Mouse (Mus musculus): ENCODE measurements at regions not wholly inside any gene's neighbourhood (a gene's known extent, or its start where the extent isn't known, plus 50 kb on each side); places are given as distances from the start of the nearest gene placed in this dataset.

GRCm38 (mm10) chr6:16165012-16165411 is 444.6 kb downstream of the Mdfic start:
- Histone ChIP-seq H3K4me1 (replicated peaks) (no peaks in the 10 kb centered on the region), H3K9ac (no peak overlapping the region), H3K27ac (ENCODE audit: poor library complexity, severe bottlenecking) (no peak overlapping the region), H3K36me3 (no peaks in the 10 kb centered on the region), H3K9me3 (replicated peaks) (no peaks in the 10 kb centered on the region), H3K4me3 (no peak overlapping the region), H3K27me3 (replicated peaks) (no peaks in the 10 kb centered on the region), H3K4me2 (no peak overlapping the region)
- WGBS = 81% methylated on average over 2 of the region's 2 CpGs
- no peak for ATAC-seq (ENCODE audit: insufficient number of reproducible peaks, low FRiP score)

GRCm38 (mm10) chr6:16171871-16172270 is 451.4 kb downstream of the Mdfic start:
- Histone ChIP-seq H3K4me1 (replicated peaks) (no peaks in the 10 kb centered on the region), H3K4me2 (no peak overlapping the region), H3K9me3 (replicated peaks) (no peaks in the 10 kb centered on the region), H3K4me3 (no peak overlapping the region), H3K9ac (no peak overlapping the region), H3K27ac (ENCODE audit: poor library complexity, severe bottlenecking) (no peak overlapping the region), H3K36me3 (no peaks in the 10 kb centered on the region), H3K27me3 (replicated peaks) (no peaks in the 10 kb centered on the region)
- 83% methylated on average over 3 of the region's 3 CpGs for WGBS
- no peak for ATAC-seq (ENCODE audit: insufficient number of reproducible peaks, low FRiP score)

DNA sequence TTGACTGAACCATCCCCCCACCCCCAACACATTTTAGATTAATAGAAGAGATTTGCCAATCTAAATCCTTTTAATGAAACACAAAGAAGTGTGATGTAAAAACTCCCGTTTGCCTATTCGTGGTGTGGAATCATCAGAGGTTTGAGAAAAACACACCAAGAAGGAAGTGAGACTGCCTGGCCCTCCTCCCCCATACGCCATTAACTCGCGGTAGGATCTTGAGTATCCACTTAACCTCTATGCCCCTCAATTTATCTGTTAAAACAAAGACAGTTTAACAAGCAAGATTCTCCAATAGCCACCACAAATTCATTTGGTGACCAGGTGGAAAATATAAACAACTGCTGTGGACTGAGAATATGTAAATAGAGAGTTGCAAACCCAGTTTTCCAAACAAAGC is 456.9 kb downstream of the Mdfic start:
- Histone ChIP-seq H3K36me3 (no peaks in the 10 kb centered on the region), H3K9ac (no peak overlapping the region), H3K27ac (ENCODE audit: poor library complexity, severe bottlenecking) (no peak overlapping the region), H3K4me1 (replicated peaks) (no peaks in the 10 kb centered on the region), H3K9me3 (replicated peaks) (no peaks in the 10 kb centered on the region), H3K27me3 (replicated peaks) (no peaks in the 10 kb centered on the region), H3K4me2 (no peak overlapping the region), H3K4me3 (no peak overlapping the region)
- 67% methylated on average over 5 of the region's 5 CpGs for WGBS
- no peak for ATAC-seq (ENCODE audit: insufficient number of reproducible peaks, low FRiP score)

GRCm38 (mm10) chr6:16187983-16188550 is 467.6 kb downstream of the Mdfic start:
- H3K27me3 ChIP-seq (replicated peaks) = no peaks in the 10 kb centered on the region
- no peaks in the 10 kb centered on the region for H3K9me3 ChIP-seq (replicated peaks)
- H3K4me1 ChIP-seq (replicated peaks) = no peaks in the 10 kb centered on the region
- H3K4me3 ChIP-seq = no peak overlapping the region
- H3K4me2 ChIP-seq = no peak overlapping the region
- peak overlapping the region; percentile 27; the same call in 1 of the 2 replicates for H3K27ac ChIP-seq (ENCODE audit: poor library complexity, severe bottlenecking)
- no peaks in the 10 kb centered on the region for H3K36me3 ChIP-seq
- no peak overlapping the region for H3K9ac ChIP-seq
- WGBS = 51% methylated on average over 4 of the region's 4 CpGs
- no peak for ATAC-seq (ENCODE audit: insufficient number of reproducible peaks, low FRiP score)

GRCm38 (mm10) chr6:16212975-16213374 is 492.5 kb downstream of the Mdfic start:
- Histone ChIP-seq H3K27ac (ENCODE audit: poor library complexity, severe bottlenecking) (no peak overlapping the region), H3K4me3 (no peak overlapping the region), H3K4me2 (no peak overlapping the region), H3K4me1 (replicated peaks) (no peaks in the 10 kb centered on the region), H3K27me3 (replicated peaks) (no peaks in the 10 kb centered on the region), H3K9ac (no peak overlapping the region), H3K36me3 (no peaks in the 10 kb centered on the region), H3K9me3 (replicated peaks) (no peaks in the 10 kb centered on the region)
- no peak for ATAC-seq (ENCODE audit: insufficient number of reproducible peaks, low FRiP score)
- 72% methylated on average over 5 of the region's 5 CpGs for WGBS

DNA sequence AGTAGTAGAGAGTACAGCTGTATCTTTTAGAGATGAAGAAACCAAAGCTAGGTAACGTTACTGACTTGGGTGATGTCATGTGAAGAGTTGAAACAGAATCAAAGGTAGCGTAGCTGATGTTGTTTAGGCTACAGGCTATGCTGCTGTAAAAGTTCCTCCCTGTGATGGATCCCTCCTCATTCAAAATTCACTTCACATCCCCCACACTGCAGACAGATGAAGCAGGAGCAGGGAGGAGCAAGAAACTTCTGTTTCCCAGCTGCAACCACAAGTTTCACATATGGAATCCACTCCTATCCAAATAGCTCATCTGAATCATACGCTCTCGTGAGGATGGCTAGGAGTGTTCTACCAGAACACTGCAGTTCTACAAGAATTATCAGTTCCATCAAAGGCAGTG is 493.2 kb downstream of the Mdfic start:
- Histone ChIP-seq H3K36me3 (no peaks in the 10 kb centered on the region), H3K27ac (ENCODE audit: poor library complexity, severe bottlenecking) (no peak overlapping the region), H3K9ac (no peak overlapping the region), H3K4me3 (no peak overlapping the region), H3K9me3 (replicated peaks) (no peaks in the 10 kb centered on the region), H3K4me1 (replicated peaks) (no peaks in the 10 kb centered on the region), H3K27me3 (replicated peaks) (no peaks in the 10 kb centered on the region), H3K4me2 (no peak overlapping the region)
- 87% methylated on average over 4 of the region's 4 CpGs for WGBS
- ATAC-seq (ENCODE audit: insufficient number of reproducible peaks, low FRiP score) = no peak

GRCm38 (mm10) chr6:16221002-16221627 is 500.7 kb downstream of the Mdfic start:
- ATAC-seq (ENCODE audit: insufficient number of reproducible peaks, low FRiP score) = no peak
- 31% methylated on average over 3 of the region's 3 CpGs for WGBS
- H3K9ac ChIP-seq = no peak overlapping the region
- no peaks in the 10 kb centered on the region for H3K9me3 ChIP-seq (replicated peaks)
- H3K4me3 ChIP-seq = no peak overlapping the region
- H3K4me2 ChIP-seq = peak overlapping the region; percentile 27
- H3K4me1 ChIP-seq (replicated peaks) = no peaks in the 10 kb centered on the region
- H3K36me3 ChIP-seq = no peaks in the 10 kb centered on the region
- H3K27me3 ChIP-seq (replicated peaks) = no peaks in the 10 kb centered on the region
- H3K27ac ChIP-seq (ENCODE audit: poor library complexity, severe bottlenecking) = no peak overlapping the region
